Mouse (Mus musculus): ENCODE results near the gene Phf24. TPM values are rescaled to one million over a fixed set of nuclear protein-coding genes. Genes with fewer than 3 reads are reported as not detected.

The Phf24 gene
- 2.3 and 3.8 TPM in 2 replicates for polyA plus RNA-seq (2012; rRNA removed)

DNA sequence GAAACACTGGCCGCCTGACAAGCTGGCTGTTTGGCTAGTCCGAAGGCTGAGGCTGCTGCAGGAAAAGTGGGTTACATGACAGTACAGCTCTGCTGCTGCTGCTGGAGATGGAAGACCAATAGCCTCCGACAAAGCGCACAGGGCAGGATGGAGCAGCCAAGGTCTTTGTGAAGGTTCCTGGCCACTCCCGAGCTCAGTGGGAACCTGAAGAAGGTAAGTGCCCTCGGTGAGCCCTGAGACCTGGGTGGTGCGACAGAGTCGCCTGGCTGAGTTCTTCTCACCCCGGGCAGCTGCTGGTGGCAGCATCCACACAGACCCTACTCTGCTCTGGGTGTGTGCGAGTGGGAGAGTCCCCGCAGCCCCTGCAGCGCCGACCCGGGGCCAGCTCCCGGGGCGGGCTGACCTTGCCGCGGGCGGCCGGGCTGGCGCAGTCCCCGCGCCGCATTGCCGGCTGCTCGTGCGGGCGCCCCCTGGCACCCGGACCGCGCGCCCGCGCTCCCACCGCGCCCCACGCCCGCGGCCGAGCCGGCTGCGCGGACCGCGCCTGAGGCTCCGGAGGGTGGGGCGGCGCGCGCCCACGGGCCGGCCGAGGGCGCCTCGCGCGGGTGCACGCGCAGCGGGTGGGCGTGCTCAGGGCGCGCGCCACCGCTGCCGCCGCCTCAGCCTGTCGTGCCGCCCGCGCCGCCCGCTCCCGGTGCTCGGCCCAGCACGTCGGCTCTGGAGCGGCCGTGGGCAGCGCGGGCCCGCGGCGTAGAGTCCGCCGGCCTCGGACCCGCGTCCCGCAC lies at the start of gene Phf24:
Gene Phf24 (plus strand): TSS at position 44 of the 785 bp plus-strand sequence.

DNA sequence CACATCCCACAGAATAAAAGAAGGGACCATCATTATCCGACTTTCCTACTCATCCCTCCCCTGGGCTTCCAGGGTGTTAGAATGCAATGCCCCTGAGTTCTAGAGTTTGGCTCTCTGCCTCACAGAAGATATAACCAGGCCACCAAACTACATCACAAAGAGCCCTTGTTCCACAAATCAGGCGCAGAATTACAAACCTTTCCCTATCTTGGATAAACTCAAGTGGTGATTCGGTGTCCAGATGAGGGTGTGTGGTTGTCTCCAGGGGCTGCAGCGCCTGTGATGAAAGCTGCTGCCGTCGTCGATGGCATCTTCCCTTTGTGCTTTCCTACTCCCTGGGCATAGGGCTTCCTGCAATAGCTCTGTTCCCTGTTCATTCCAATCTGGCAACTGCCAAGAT lies 42.3 kb upstream of the Phf24 start, which contains the start of gene Fam205c:
Gene Fam205c (minus strand): TSS at position 101 of the 400 bp plus-strand sequence.

GRCm38 (mm10) chr4:42949676-42950051 lies 33.2 kb downstream of the Phf24 start, which contains the start of gene Dnajb5:
TSS of gene Dnajb5 (plus strand) at chr4:42949814.

GRCm38 (mm10) chr4:42969304-42969703 lies 52.8 kb downstream of the Phf24 start, which contains the start of gene 1700022I11Rik:
TSS of gene 1700022I11Rik (plus strand) at chr4:42969604.

Other genes with a start within 250 kb of the Phf24 start
- gene 4930578G10Rik, start 181.1 kb upstream of the Phf24 start, polyA plus RNA-seq (2012; rRNA removed), result not detected in 2 replicates
- 9.1 and 10.2 TPM in 2 replicates for gene Ccl19, start 160.1 kb upstream of the Phf24 start, polyA plus RNA-seq (2012; rRNA removed)
- 94.6 and 107 TPM in 2 replicates for gene Ccl21a, start 142.7 kb upstream of the Phf24 start, polyA plus RNA-seq (2012; rRNA removed)
- gene Fam205a1, start 62.8 kb upstream of the Phf24 start, polyA plus RNA-seq (2012; rRNA removed), result not detected in 2 replicates
- not detected in 2 replicates for gene Gm12394, start 59.9 kb upstream of the Phf24 start, polyA plus RNA-seq (2012; rRNA removed)
- gene Fam205c, start 42.4 kb upstream of the Phf24 start, polyA plus RNA-seq (2012; rRNA removed), result not detected in 2 replicates
- 16.6 and 17.5 TPM in 2 replicates for gene Dnajb5, start 33.2 kb downstream of the Phf24 start, polyA plus RNA-seq (2012; rRNA removed)
- not detected in 2 replicates for gene 1700022I11Rik, start 52.9 kb downstream of the Phf24 start, polyA plus RNA-seq (2012; rRNA removed)
- gene Vcp, start 83.8 kb downstream of the Phf24 start, polyA plus RNA-seq (2012; rRNA removed), result 139 and 143 TPM in 2 replicates
- gene Fancg, start 93.8 kb downstream of the Phf24 start, polyA plus RNA-seq (2012; rRNA removed), result 19.4 and 19.8 TPM in 2 replicates
- gene Pigo, start 109.2 kb downstream of the Phf24 start, polyA plus RNA-seq (2012; rRNA removed), result 24.8 and 32.5 TPM in 2 replicates
- 61.6 and 63.3 TPM in 2 replicates for gene Stoml2, start 115.0 kb downstream of the Phf24 start, polyA plus RNA-seq (2012; rRNA removed)
- gene Fam214b, start 129.6 kb downstream of the Phf24 start, polyA plus RNA-seq (2012; rRNA removed), result 39.4 and 40.5 TPM in 2 replicates
- 14.0 and 16.4 TPM in 2 replicates for gene Unc13b, start 142.3 kb downstream of the Phf24 start, polyA plus RNA-seq (2012; rRNA removed)

Data from colon, adult 2 months (tissue).